Mouse (Mus musculus): ENCODE results near the gene Ikzf1. TPM values are rescaled to one million over a fixed set of nuclear protein-coding genes. Genes with fewer than 3 reads are reported as not detected.

The Ikzf1 gene
- polyA plus RNA-seq, 1 experiment, result 1.0 TPM

GRCm38 (mm10) chr11:11777246-11777645, 92.4 kb downstream of the Ikzf1 start:
- H3K79me3 ChIP-seq (ENCODE audit: low read depth), result no peaks in the 10 kb centered on the region
- H3K27me3 ChIP-seq (ENCODE audit: control insufficient read depth, insufficient read depth, insufficient read length), result peaks cover 3% of the 10 kb centered on the region
- no peaks in the 10 kb centered on the region for H3K36me3 ChIP-seq (ENCODE audit: control insufficient read depth, insufficient read depth)
- no peaks in the 10 kb centered on the region for H3K79me2 ChIP-seq (ENCODE audit: control insufficient read depth, insufficient read depth)
- TF ChIP-seq USF1 (IDR thresholded peaks at IDR 0.05; ENCODE audit: low read depth) (no peak), CTCF (IDR thresholded peaks at IDR 0.05; ENCODE audit: control insufficient read depth, insufficient read depth, insufficient read length) (no peak), CEBPB (IDR thresholded peaks at IDR 0.05; ENCODE audit: low read depth) (no peak), MYOD1 (IDR thresholded peaks at IDR 0.05; ENCODE audit: control insufficient read depth, insufficient read length, low read depth) (no peak), MAX (IDR thresholded peaks at IDR 0.05) (no peak), MYOG (IDR thresholded peaks at IDR 0.05; ENCODE audit: control insufficient read depth, extremely low read depth, insufficient read length) (no peak), FOSL1 (IDR thresholded peaks at IDR 0.05; ENCODE audit: insufficient read depth, low read length, poor library complexity, severe bottlenecking) (no peak)
- no peak overlapping the region for H3ac ChIP-seq (ENCODE audit: control insufficient read depth, insufficient read length, low read depth)
- H3K4me3 ChIP-seq (ENCODE audit: insufficient read depth, poor library complexity, severe bottlenecking), result no peak overlapping the region

- H3K36me3 ChIP-seq (ENCODE audit: control insufficient read depth, insufficient read depth), result no peaks in the 10 kb centered on the region
- H3K79me3 ChIP-seq (ENCODE audit: low read depth), result no peaks in the 10 kb centered on the region
- no peak overlapping the region for H3K4me3 ChIP-seq (ENCODE audit: insufficient read depth, poor library complexity, severe bottlenecking)
- H3K79me2 ChIP-seq (ENCODE audit: control insufficient read depth, insufficient read depth), result no peaks in the 10 kb centered on the region
- no peak for TF ChIP-seq MYOD1 (IDR thresholded peaks at IDR 0.05; ENCODE audit: control insufficient read depth, insufficient read length, low read depth)
- no peak for TF ChIP-seq MYOG (IDR thresholded peaks at IDR 0.05; ENCODE audit: control insufficient read depth, extremely low read depth, insufficient read length)
- no peak overlapping the region for H3ac ChIP-seq (ENCODE audit: control insufficient read depth, insufficient read length, low read depth)
- H3K27me3 ChIP-seq (ENCODE audit: control insufficient read depth, insufficient read depth, insufficient read length), result peaks cover 3% of the 10 kb centered on the region
These were observed 93.0 kb downstream of the Ikzf1 start for GRCm38 (mm10) chr11:11777796-11778195.

- H3K79me3 ChIP-seq (ENCODE audit: low read depth), result no peaks in the 10 kb centered on the region
- H3K27me3 ChIP-seq (ENCODE audit: control insufficient read depth, insufficient read depth, insufficient read length), result peaks cover 3% of the 10 kb centered on the region
- H3K4me3 ChIP-seq (ENCODE audit: insufficient read depth, poor library complexity, severe bottlenecking), result no peak overlapping the region
- no peaks in the 10 kb centered on the region for H3K79me2 ChIP-seq (ENCODE audit: control insufficient read depth, insufficient read depth)
- no peaks in the 10 kb centered on the region for H3K36me3 ChIP-seq (ENCODE audit: control insufficient read depth, insufficient read depth)
- no peak overlapping the region for H3ac ChIP-seq (ENCODE audit: control insufficient read depth, insufficient read length, low read depth)
- TF ChIP-seq CEBPB (IDR thresholded peaks at IDR 0.05; ENCODE audit: low read depth) (no peak), USF1 (IDR thresholded peaks at IDR 0.05; ENCODE audit: low read depth) (no peak), MYOG (IDR thresholded peaks at IDR 0.05; ENCODE audit: control insufficient read depth, extremely low read depth, insufficient read length) (no peak), CTCF (IDR thresholded peaks at IDR 0.05; ENCODE audit: control insufficient read depth, insufficient read depth, insufficient read length) (no peak), MYOD1 (IDR thresholded peaks at IDR 0.05; ENCODE audit: control insufficient read depth, insufficient read length, low read depth) (no peak), FOSL1 (IDR thresholded peaks at IDR 0.05; ENCODE audit: insufficient read depth, low read length, poor library complexity, severe bottlenecking) (no peak), MAX (IDR thresholded peaks at IDR 0.05) (no peak)
These were observed 93.5 kb downstream of the Ikzf1 start for GRCm38 (mm10) chr11:11778345-11778744.

- H3K79me3 ChIP-seq (ENCODE audit: low read depth), result no peaks in the 10 kb centered on the region
- TF ChIP-seq USF1 (IDR thresholded peaks at IDR 0.05; ENCODE audit: low read depth) (no peak), MYOD1 (IDR thresholded peaks at IDR 0.05; ENCODE audit: control insufficient read depth, insufficient read length, low read depth) (no peak), CEBPB (IDR thresholded peaks at IDR 0.05; ENCODE audit: low read depth) (no peak), MAX (IDR thresholded peaks at IDR 0.05) (no peak), CTCF (IDR thresholded peaks at IDR 0.05; ENCODE audit: control insufficient read depth, insufficient read depth, insufficient read length) (no peak), FOSL1 (IDR thresholded peaks at IDR 0.05; ENCODE audit: insufficient read depth, low read length, poor library complexity, severe bottlenecking) (no peak), MYOG (IDR thresholded peaks at IDR 0.05; ENCODE audit: control insufficient read depth, extremely low read depth, insufficient read length) (no peak)
- H3K79me2 ChIP-seq (ENCODE audit: control insufficient read depth, insufficient read depth), result no peaks in the 10 kb centered on the region
- H3K36me3 ChIP-seq (ENCODE audit: control insufficient read depth, insufficient read depth), result no peaks in the 10 kb centered on the region
- no peak overlapping the region for H3K4me3 ChIP-seq (ENCODE audit: insufficient read depth, poor library complexity, severe bottlenecking)
- H3ac ChIP-seq (ENCODE audit: control insufficient read depth, insufficient read length, low read depth), result no peak overlapping the region
- peaks cover 10% of the 10 kb centered on the region for H3K27me3 ChIP-seq (ENCODE audit: control insufficient read depth, insufficient read depth, insufficient read length)
These were observed 96.9 kb downstream of the Ikzf1 start for GRCm38 (mm10) chr11:11781728-11782127.

GRCm38 (mm10) chr11:11785457-11785856, 100.7 kb downstream of the Ikzf1 start:
- no peak for TF ChIP-seq CTCF (IDR thresholded peaks at IDR 0.05; ENCODE audit: control insufficient read depth, insufficient read depth, insufficient read length)
- TF ChIP-seq MYOD1 (IDR thresholded peaks at IDR 0.05; ENCODE audit: control insufficient read depth, insufficient read length, low read depth), result no peak
- TF ChIP-seq USF1 (IDR thresholded peaks at IDR 0.05; ENCODE audit: low read depth), result no peak
- TF ChIP-seq MAX (IDR thresholded peaks at IDR 0.05), result no peak
- no peak for TF ChIP-seq CEBPB (IDR thresholded peaks at IDR 0.05; ENCODE audit: low read depth)
- no peak for TF ChIP-seq FOSL1 (IDR thresholded peaks at IDR 0.05; ENCODE audit: insufficient read depth, low read length, poor library complexity, severe bottlenecking)
- TF ChIP-seq MYOG (IDR thresholded peaks at IDR 0.05; ENCODE audit: control insufficient read depth, extremely low read depth, insufficient read length), result no peak
- no peak overlapping the region for H3ac ChIP-seq (ENCODE audit: control insufficient read depth, insufficient read length, low read depth)
- no peak overlapping the region for H3K4me3 ChIP-seq (ENCODE audit: insufficient read depth, poor library complexity, severe bottlenecking)
- peaks cover 10% of the 10 kb centered on the region for H3K27me3 ChIP-seq (ENCODE audit: control insufficient read depth, insufficient read depth, insufficient read length)
- H3K36me3 ChIP-seq (ENCODE audit: control insufficient read depth, insufficient read depth), result no peaks in the 10 kb centered on the region
- H3K79me2 ChIP-seq (ENCODE audit: control insufficient read depth, insufficient read depth), result no peaks in the 10 kb centered on the region
- H3K79me3 ChIP-seq (ENCODE audit: low read depth), result no peaks in the 10 kb centered on the region

GRCm38 (mm10) chr11:11788521-11788974, 103.7 kb downstream of the Ikzf1 start:
- Histone ChIP-seq H3ac (ENCODE audit: control insufficient read depth, insufficient read length, low read depth) (no peak overlapping the region), H3K4me3 (ENCODE audit: insufficient read depth, poor library complexity, severe bottlenecking) (no peak overlapping the region), H3K27me3 (ENCODE audit: control insufficient read depth, insufficient read depth, insufficient read length) (peaks cover 10% of the 10 kb centered on the region), H3K36me3 (ENCODE audit: control insufficient read depth, insufficient read depth) (no peaks in the 10 kb centered on the region), H3K79me3 (ENCODE audit: low read depth) (no peaks in the 10 kb centered on the region), H3K79me2 (ENCODE audit: control insufficient read depth, insufficient read depth) (no peaks in the 10 kb centered on the region)
- no peak for TF ChIP-seq MAX (IDR thresholded peaks at IDR 0.05)
- TF ChIP-seq FOSL1 (IDR thresholded peaks at IDR 0.05; ENCODE audit: insufficient read depth, low read length, poor library complexity, severe bottlenecking), result no peak
- TF ChIP-seq MYOD1 (IDR thresholded peaks at IDR 0.05; ENCODE audit: control insufficient read depth, insufficient read length, low read depth), result no peak
- TF ChIP-seq CTCF (IDR thresholded peaks at IDR 0.05; ENCODE audit: control insufficient read depth, insufficient read depth, insufficient read length), result peak; percentile 56
- TF ChIP-seq MYOG (IDR thresholded peaks at IDR 0.05; ENCODE audit: control insufficient read depth, extremely low read depth, insufficient read length), result no peak

Data from C2C12 (cell line).